Mouse (Mus musculus) heart, postnatal 10 days (tissue): ENCODE results near the gene Cdh23. TPM values are rescaled to one million over a fixed set of nuclear protein-coding genes. Genes with fewer than 3 reads are reported as not detected.

Experiments
- DNase-seq, 2 experiments: peaks; one replicate each; pipeline ENCODE4 v3.0.0; 2021
- intact Hi-C: fragments of 180-260 bp; cut with DNase I; formaldehyde crosslinking; loops from one replicate; pipeline ENCODE4 v1.15.1; 2025
- total RNA-seq, 2 experiments: library from RNA; stranded (reverse); gene quantifications; 2 replicates each; pipeline ENCODE4 v1.2.3; 2021

Cdh23 gene
- total RNA-seq, 2 experiments from 2014 or later: 6.2 to 8.6 TPM

DNA sequence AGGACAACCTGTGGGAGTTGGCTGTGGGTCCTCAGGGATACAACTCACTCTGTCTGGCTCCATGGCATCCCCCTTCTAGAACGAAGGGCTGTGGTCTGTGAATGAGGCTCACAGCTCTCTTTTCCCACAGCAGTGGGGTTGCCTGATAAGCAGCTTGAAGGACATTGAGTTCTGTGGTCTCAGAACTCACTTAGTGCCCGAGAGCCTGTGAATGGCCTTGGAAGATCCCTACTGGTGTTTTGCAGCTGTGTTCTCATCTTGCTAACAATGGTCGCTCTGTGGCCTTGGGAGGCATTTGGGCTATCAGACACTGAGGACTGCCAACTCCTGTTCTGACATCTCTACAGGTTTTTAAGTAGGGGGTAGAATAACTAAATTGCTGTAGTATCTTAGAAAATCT lies 400.9 kb downstream of the Cdh23 start:
- DNase-seq: no peak
- intact Hi-C loops: no loop called here

- intact Hi-C loops: no loop called here
- no peak for DNase-seq
Measured at GRCm38 (mm10) chr10:60294621-60295020, 401.7 kb downstream of the Cdh23 start.

DNA sequence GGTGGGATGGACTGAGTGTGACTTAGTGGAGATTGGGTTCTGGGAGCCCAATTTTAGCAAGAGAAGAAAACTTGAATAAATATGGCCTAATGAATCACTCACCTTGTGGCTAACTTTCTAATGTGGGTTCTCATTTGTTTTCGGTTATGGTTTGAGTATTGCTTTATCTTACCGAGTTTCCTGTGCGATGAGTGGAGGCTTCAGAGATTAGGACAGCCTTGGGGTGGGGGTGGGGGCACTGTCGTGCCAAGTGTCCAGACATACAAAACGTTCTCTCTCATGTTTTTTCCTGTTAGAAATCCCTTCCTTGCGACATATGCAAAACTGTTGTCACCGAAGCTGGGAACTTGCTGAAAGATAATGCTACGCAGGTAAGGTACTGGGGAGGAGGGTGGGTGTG lies 404.1 kb downstream of the Cdh23 start:
- intact Hi-C loops: no loop called here
- no peak for DNase-seq

- intact Hi-C loops: no loop called here
- DNase-seq: no peak
Measured at GRCm38 (mm10) chr10:60290739-60291110, 405.6 kb downstream of the Cdh23 start.

- DNase-seq: no peak
- intact Hi-C loops: no loop called here
Measured at GRCm38 (mm10) chr10:60290026-60290738, 406.1 kb downstream of the Cdh23 start.

GRCm38 (mm10) chr10:60289216-60289615 lies 407.1 kb downstream of the Cdh23 start:
- intact Hi-C loops: no loop called here
- no peak for DNase-seq

- intact Hi-C loops: no loop called here
- no peak for DNase-seq
Measured at GRCm38 (mm10) chr10:60287726-60288125, 408.6 kb downstream of the Cdh23 start.

DNA sequence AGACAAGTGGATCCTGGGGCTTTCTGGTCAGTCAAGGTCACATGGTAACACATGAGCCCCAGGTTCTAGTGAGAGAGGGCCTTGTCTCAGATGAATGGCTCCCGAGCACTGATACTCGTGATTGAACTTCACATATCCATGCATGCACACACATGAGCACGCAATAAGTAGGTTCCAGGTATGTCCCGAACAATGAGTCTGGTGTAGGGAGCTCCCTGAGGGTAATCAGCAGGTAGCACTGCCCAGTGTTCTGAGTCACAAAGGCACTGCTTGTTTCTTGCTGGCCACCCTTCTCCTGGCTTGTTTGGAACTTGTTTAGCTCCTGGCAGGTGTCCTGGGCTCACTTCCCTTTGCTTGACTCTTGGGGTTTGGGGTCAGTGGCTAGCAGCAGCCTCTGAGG lies 409.1 kb downstream of the Cdh23 start:
- DNase-seq: no peak

DNA sequence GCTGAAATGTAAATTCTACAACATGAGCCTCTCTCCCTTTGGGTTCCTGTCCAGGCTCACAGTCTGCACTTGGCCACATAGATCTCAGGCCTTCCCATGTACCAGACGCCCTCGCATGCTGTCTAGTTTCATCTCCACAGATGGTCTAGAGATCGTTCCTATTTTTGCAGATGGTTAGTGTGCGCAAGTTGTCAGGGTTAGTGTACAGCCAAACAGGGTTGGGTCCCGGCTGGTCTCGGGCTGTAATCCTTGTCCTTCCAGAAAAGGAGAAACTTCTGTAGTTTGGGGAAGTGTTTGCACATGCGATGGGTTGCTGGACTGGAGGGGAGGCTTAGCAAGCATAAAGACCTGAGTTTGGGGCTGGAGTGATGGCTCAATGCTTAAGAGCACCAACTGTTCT lies 409.7 kb downstream of the Cdh23 start:
- no peak for DNase-seq
- intact Hi-C loops: no loop called here

More for the DNA sequence above, 409.1 kb downstream of the Cdh23 start:
- intact Hi-C loops: no loop called here

- DNase-seq: peak; percentile 76 to 77
- intact Hi-C loops: no loop called here
Measured at GRCm38 (mm10) chr10:60285676-60286372, 410.5 kb downstream of the Cdh23 start.

- no peak for DNase-seq
- intact Hi-C loops: no loop called here
Measured at GRCm38 (mm10) chr10:60285183-60285582, 411.1 kb downstream of the Cdh23 start.

DNA sequence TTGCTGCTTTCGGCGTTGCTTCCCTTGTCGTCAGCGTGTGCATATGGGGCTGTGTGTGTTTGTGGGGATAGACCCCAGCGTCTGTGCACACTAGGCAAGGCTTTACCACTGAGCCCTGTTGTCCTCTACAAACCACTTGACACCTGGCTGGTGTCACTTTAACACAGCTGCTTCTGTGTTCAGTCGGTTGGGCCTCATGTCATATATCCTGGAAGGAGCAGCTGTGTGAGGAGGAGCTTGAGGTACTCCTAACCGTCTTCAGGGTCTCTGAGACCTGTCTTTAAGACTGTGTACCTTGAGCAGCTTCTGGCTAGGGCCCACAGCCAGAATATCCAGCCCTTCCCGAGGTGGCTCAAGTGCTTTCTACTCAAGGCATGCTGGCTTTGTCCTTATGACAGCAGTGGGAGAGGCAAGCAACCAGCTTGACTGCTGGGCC lies 411.6 kb downstream of the Cdh23 start:
- peak in 1 of 2 experiments; percentile 30 for DNase-seq
- intact Hi-C loops: no loop called here

DNA sequence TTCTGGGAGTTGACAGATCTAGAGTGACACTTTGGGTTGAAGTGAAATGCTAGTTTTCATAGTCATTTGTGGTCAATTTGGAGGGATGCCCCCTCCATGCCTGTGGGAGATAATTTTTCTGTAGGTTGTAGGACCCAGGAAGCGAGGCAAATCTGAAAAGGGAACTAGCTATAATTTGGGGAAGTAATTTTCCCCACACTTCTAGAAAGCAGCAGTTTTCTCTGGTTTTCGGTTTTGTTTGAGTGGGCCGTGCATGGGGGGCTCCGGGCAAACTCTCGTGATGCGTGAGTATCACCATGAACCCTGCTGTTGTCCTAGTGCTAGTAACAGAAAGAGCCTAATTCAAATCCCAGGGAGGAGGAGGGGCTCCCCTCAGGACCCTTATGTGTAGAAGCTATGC lies 412.0 kb downstream of the Cdh23 start:
- no peak for DNase-seq
- intact Hi-C loops: no loop called here

GRCm38 (mm10) chr10:60282116-60283014 lies 413.9 kb downstream of the Cdh23 start:
- intact Hi-C loops: no loop called here
- peak; percentile 46 to 64 for DNase-seq

- no peak for DNase-seq
- intact Hi-C loops: no loop called here
Measured at GRCm38 (mm10) chr10:60281571-60282050, 414.7 kb downstream of the Cdh23 start.

DNA sequence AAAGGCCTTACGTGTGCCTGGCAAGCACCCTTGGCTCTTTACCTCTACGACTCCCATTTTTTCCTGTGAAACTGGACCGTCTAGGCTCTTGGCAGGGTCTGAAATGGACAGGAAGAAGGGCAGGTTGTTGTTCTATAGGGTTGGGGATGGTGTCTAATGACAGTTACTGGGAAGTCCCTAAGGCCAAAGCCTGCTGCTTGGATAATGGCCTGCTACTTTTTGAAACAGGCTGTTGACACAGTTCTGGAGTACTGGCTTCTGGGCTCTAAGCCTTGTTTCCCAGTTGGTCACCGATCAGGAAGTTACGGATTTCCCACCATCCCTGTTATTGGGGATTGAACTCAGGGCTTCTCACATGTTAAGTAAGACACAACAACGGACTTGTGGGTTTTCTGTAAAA lies 415.9 kb downstream of the Cdh23 start:
- intact Hi-C loops: no loop called here

GRCm38 (mm10) chr10:60279941-60280301 lies 416.4 kb downstream of the Cdh23 start:
- DNase-seq: peak; percentile 68 to 72
- intact Hi-C loops: no loop called here

More for the DNA sequence above, 415.9 kb downstream of the Cdh23 start:
- DNase-seq: no peak

- DNase-seq: no peak
- intact Hi-C loops: no loop called here
Measured at GRCm38 (mm10) chr10:60279290-60279940, 416.9 kb downstream of the Cdh23 start.

DNA sequence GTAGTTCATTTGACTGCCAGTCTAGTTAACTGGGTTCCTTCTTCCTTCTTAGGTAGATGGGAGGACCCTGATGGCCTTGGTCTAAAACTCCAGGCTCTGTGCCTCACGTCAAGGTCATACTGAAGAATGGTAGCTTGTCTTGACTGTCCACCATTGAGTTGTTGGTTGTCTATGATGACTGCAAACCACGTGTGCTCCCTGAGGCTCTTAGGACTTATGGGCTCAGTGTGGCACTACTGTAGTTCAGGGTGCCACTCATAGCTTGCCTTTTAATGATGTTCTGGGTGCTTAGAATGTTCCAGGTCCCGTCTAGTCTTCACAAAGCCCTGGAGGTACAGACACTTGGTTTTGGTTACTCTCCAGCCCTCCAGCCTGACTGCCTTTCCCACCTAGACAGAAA lies 417.5 kb downstream of the Cdh23 start:
- intact Hi-C loops: no loop called here
- DNase-seq: no peak

DNA sequence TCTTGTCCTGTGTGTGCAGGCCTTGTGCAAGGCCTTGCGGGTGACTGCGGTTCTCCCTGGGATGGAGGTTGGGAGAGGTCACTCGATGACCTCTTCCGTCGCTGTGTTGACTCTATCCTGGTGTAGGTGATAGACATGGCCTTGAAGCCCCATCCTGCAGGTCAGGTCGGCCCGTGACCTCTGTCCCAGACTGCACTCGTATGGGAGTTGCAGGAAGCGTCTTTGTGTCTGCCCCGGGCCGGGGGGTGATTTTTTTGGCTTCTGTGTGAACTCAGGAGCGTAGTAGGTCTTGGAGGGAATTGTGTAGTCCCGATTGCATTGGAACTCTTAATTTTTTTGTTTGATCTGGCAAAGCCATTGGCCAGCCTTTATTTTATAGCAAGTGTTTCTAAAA lies 418.3 kb downstream of the Cdh23 start:
- intact Hi-C loops: no loop called here
- no peak for DNase-seq
